ENCODE assay signal across 13 mouse cellular contexts in the genomic region with DNA sequence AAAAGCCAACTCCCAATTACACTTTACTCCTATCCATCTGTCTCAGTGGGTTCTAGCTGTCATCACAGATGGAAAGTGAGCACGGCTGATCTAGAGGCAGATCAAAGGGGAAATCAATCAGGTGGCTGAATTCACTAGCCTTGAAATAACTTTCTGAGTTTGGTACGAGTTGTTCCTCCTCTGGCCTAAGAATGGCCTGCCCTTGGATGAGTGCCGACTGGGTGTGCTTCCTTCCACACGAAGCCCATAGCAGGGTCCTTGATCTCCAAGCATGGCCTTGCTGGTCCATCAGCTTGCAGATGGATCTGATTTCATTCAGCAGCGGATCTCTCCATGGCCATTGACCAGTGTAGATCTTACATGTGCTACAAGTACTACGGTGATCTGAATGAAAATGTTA. TPM values are rescaled to one million over a fixed set of nuclear protein-coding genes. Genes with fewer than 3 reads are reported as not detected.
A peak's percentile ranks its signal among the peaks of the same experiment; 100 is the strongest.
DNase-seq lines count a peak whose midpoint lies in the region.
"Had no signal": no experiment of that assay in that cellular context is flagged by ENCODE, and none has a peak within 500 bp of the region (broad histone marks: within the 10 kb centered on the region; RNA-seq: fewer than 3 reads in every experiment).

No protein-coding gene starts in this region.

- intact Hi-C loops in left cerebral cortex, postnatal 4 days (cut with DNase I), result no loop called here

- DNase-seq in ovary, adult 18-20 months (ENCODE audit: low spot score), result peak; percentile 67
- DNase-seq in ovary, postnatal 10 days (ENCODE audit: low spot score), result no peak
- peak; percentile 81 for DNase-seq in adrenal gland, adult 2 months
- DNase-seq in adrenal gland, postnatal 14 days, result peak; percentile 73
- peak; percentile 72 for DNase-seq in testis, postnatal 10 days (ENCODE audit: low spot score)
- no peak for DNase-seq in left cerebral cortex, postnatal 4 days
- DNase-seq in right cerebral cortex, adult 18-20 months, result no peak
- no peak for DNase-seq in layer of hippocampus, adult 9-10 months (ENCODE audit: low spot score)
- DNase-seq: cerebellum, adult 2 months; cerebellum, postnatal 25 days; gastrocnemius, postnatal 10 days; heart, adult 2 months; heart, postnatal 14 days had no signal

RNA-seq across cellular contexts. Expression of a gene that starts 47.3 kb away (rescaled TPM):
- total RNA-seq in adrenal gland, adult 2 months (2021), result 10 to 100 TPM in 1 of 2 experiments, 1 to 10 TPM in 1; 8.3 to 12.9 TPM
- 4.3 and 5.8 TPM in 2 replicates for polyA plus RNA-seq in adrenal gland, adult 2 months (2012; rRNA removed)
- total RNA-seq in adrenal gland, postnatal 14 days (2021), result 9.4 and 10.0 TPM in 2 replicates
- total RNA-seq in left cerebral cortex, postnatal 4 days (2021), result 10 to 100 TPM; 63.9 to 64.4 TPM

Comparison
In these comparisons a context has a peak if more than half of its experiments do, and no peak if none do; other contexts are left out.
1. DNase-seq: peak in ovary, adult 18-20 months (single experiment), adrenal gland, adult 2 months (single experiment), adrenal gland, postnatal 14 days (single experiment) and testis, postnatal 10 days (single experiment); none in ovary, postnatal 10 days (single experiment), left cerebral cortex, postnatal 4 days (single experiment), right cerebral cortex, adult 18-20 months (single experiment) and layer of hippocampus, adult 9-10 months (single experiment).